Mouse (Mus musculus): Measurements from ENCODE around the gene Gm7735. TPM values are rescaled to one million over a fixed set of nuclear protein-coding genes. Genes with fewer than 3 reads are reported as not detected.
"Not testable (repeated sequence)": the region's sequence is repeated elsewhere in the genome, so short reads cannot be mapped to it uniquely, and the experiment has no call there.

Gene Gm7735
- not detected in 2 replicates for polyA plus RNA-seq (2015; fragmentation: Nextera tagmentation; extraction: Ambion mirVana)

- H3K9ac ChIP-seq; H3K27me3 ChIP-seq; H3K4me2 ChIP-seq; H3K27ac ChIP-seq; H3K9me3 ChIP-seq; ATAC-seq (ENCODE audit: low FRiP score); H3K4me1 ChIP-seq (replicated peaks); H3K4me3 ChIP-seq; H3K36me3 ChIP-seq: not testable (repeated sequence)
Measured at GRCm38 (mm10) chr16:89169190-89169589, at the start of gene Gm7735. Gene Gm7735, plus strand, starts transcription at chr16:89169490.

- no peak within 1 kb of the TSS for H3K4me3 ChIP-seq
- no peaks in the 10 kb centered on the region for H3K4me1 ChIP-seq (replicated peaks)
- no peaks in the 10 kb centered on the region for H3K27me3 ChIP-seq
- no peaks in the 10 kb centered on the region for H3K36me3 ChIP-seq
- no peak within 1 kb of the TSS for H3K4me2 ChIP-seq
- no peaks in the 10 kb centered on the region for H3K9me3 ChIP-seq
- WGBS = 92% methylated on average over 1 of the region's 1 CpGs
- H3K27ac ChIP-seq = no peak within 1 kb of the TSS
- ATAC-seq (ENCODE audit: low FRiP score) = no peak
- no peak within 1 kb of the TSS for H3K9ac ChIP-seq
Measured at GRCm38 (mm10) chr16:89140551-89140950, 28.7 kb upstream of the Gm7735 start, which contains the start of gene Gm6358. Gene Gm6358, plus strand, starts transcription at chr16:89140851.

- Histone ChIP-seq H3K9me3 (no peaks in the 10 kb centered on the region), H3K9ac (no peak within 1 kb of the TSS), H3K27me3 (no peaks in the 10 kb centered on the region), H3K4me1 (replicated peaks) (no peaks in the 10 kb centered on the region), H3K27ac (no peak within 1 kb of the TSS), H3K4me2 (no peak within 1 kb of the TSS), H3K36me3 (no peaks in the 10 kb centered on the region), H3K4me3 (no peak within 1 kb of the TSS)
- ATAC-seq (ENCODE audit: low FRiP score) = no peak
- WGBS = 97% methylated on average over 1 of the region's 1 CpGs
Measured at GRCm38 (mm10) chr16:89150786-89151185, 18.5 kb upstream of the Gm7735 start, which contains the start of gene Gm10061. Gene Gm10061, plus strand, starts transcription at chr16:89151086.

GRCm38 (mm10) chr16:89157652-89158051, 11.6 kb upstream of the Gm7735 start, which contains the start of gene Gm9789:
Gene Gm9789, plus strand, starts transcription at chr16:89157952.
- no peaks in the 10 kb centered on the region for H3K36me3 ChIP-seq
- ATAC-seq (ENCODE audit: low FRiP score) = no peak

GRCm38 (mm10) chr16:89174435-89174834, 5.1 kb downstream of the Gm7735 start, which contains the start of gene 1110057P08Rik:
Gene 1110057P08Rik, plus strand, starts transcription at chr16:89174735.
- Histone ChIP-seq H3K27ac (no peak within 1 kb of the TSS), H3K36me3 (no peaks in the 10 kb centered on the region), H3K4me1 (replicated peaks) (no peaks in the 10 kb centered on the region), H3K9me3 (no peaks in the 10 kb centered on the region), H3K9ac (no peak within 1 kb of the TSS), H3K27me3 (no peaks in the 10 kb centered on the region), H3K4me2 (no peak within 1 kb of the TSS), H3K4me3 (no peak within 1 kb of the TSS)
- no peak for ATAC-seq (ENCODE audit: low FRiP score)
- 80% methylated on average over 2 of the region's 2 CpGs for WGBS

More at GRCm38 (mm10) chr16:89157652-89158051, 11.6 kb upstream of the Gm7735 start, which contains the start of gene Gm9789:
- no peak within 1 kb of the TSS for H3K27ac ChIP-seq
- no peak within 1 kb of the TSS for H3K9ac ChIP-seq
- H3K9me3 ChIP-seq = no peaks in the 10 kb centered on the region
- H3K4me3 ChIP-seq = no peak within 1 kb of the TSS
- 90% methylated on average over 4 of the region's 4 CpGs for WGBS
- H3K4me1 ChIP-seq (replicated peaks) = no peaks in the 10 kb centered on the region
- no peak within 1 kb of the TSS for H3K4me2 ChIP-seq
- H3K27me3 ChIP-seq = no peaks in the 10 kb centered on the region

- Histone ChIP-seq H3K36me3 (no peaks in the 10 kb centered on the region), H3K9me3 (no peaks in the 10 kb centered on the region), H3K27ac (no peak overlapping the region), H3K4me3 (no peak overlapping the region), H3K4me1 (replicated peaks) (no peaks in the 10 kb centered on the region), H3K27me3 (no peaks in the 10 kb centered on the region), H3K4me2 (no peak overlapping the region), H3K9ac (no peak overlapping the region)
- 86% methylated on average over 4 of the region's 4 CpGs for WGBS
- ATAC-seq (ENCODE audit: low FRiP score) = no peak
Measured at GRCm38 (mm10) chr16:89188621-89189020, 19.3 kb downstream of the Gm7735 start.

- no peaks in the 10 kb centered on the region for H3K4me1 ChIP-seq (replicated peaks)
- H3K9me3 ChIP-seq = no peaks in the 10 kb centered on the region
- H3K4me2 ChIP-seq = no peak within 1 kb of the TSS
- ATAC-seq (ENCODE audit: low FRiP score) = no peak
- no peak within 1 kb of the TSS for H3K27ac ChIP-seq
- no peak within 1 kb of the TSS for H3K9ac ChIP-seq
- H3K4me3 ChIP-seq = no peak within 1 kb of the TSS
- WGBS = 69% methylated on average over 1 of the region's 1 CpGs
- H3K36me3 ChIP-seq = no peaks in the 10 kb centered on the region
- H3K27me3 ChIP-seq = no peaks in the 10 kb centered on the region
Measured at GRCm38 (mm10) chr16:89205561-89205960, 36.3 kb downstream of the Gm7735 start, which contains the start of gene Krtap20-2. Gene Krtap20-2, plus strand, starts transcription at chr16:89205861.

Other genes with a start within 250 kb of the Gm7735 start
- gene Krtap19-9b, start 237.2 kb upstream of the Gm7735 start, polyA plus RNA-seq (2015; fragmentation: Nextera tagmentation; extraction: Ambion mirVana) = not detected in 2 replicates
- gene Krtap16-3, start 206.6 kb upstream of the Gm7735 start, polyA plus RNA-seq (2015; fragmentation: Nextera tagmentation; extraction: Ambion mirVana) = not detected in 2 replicates
- not detected in 2 replicates for gene Krtap22-2, start 158.7 kb upstream of the Gm7735 start, polyA plus RNA-seq (2015; fragmentation: Nextera tagmentation; extraction: Ambion mirVana)
- not detected in 2 replicates for gene Gm10229, start 154.2 kb upstream of the Gm7735 start, polyA plus RNA-seq (2015; fragmentation: Nextera tagmentation; extraction: Ambion mirVana)
- not detected in 2 replicates for gene Krtap6-1, start 137.8 kb upstream of the Gm7735 start, polyA plus RNA-seq (2015; fragmentation: Nextera tagmentation; extraction: Ambion mirVana)
- not detected in 2 replicates for gene Gm10228, start 128.0 kb upstream of the Gm7735 start, polyA plus RNA-seq (2015; fragmentation: Nextera tagmentation; extraction: Ambion mirVana)
- gene Krtap6-5, start 121.6 kb upstream of the Gm7735 start, polyA plus RNA-seq (2015; fragmentation: Nextera tagmentation; extraction: Ambion mirVana) = not detected in 2 replicates
- gene 1110025L11Rik, start 105.5 kb upstream of the Gm7735 start, polyA plus RNA-seq (2015; fragmentation: Nextera tagmentation; extraction: Ambion mirVana) = not detected in 2 replicates
- not detected in 2 replicates for gene Krtap6-3, start 85.5 kb upstream of the Gm7735 start, polyA plus RNA-seq (2015; fragmentation: Nextera tagmentation; extraction: Ambion mirVana)
- not detected in 2 replicates for gene Gm6358, start 28.6 kb upstream of the Gm7735 start, polyA plus RNA-seq (2015; fragmentation: Nextera tagmentation; extraction: Ambion mirVana)
- gene Gm10061, start 18.4 kb upstream of the Gm7735 start, polyA plus RNA-seq (2015; fragmentation: Nextera tagmentation; extraction: Ambion mirVana) = not detected in 2 replicates
- not detected in 2 replicates for gene Gm9789, start 11.5 kb upstream of the Gm7735 start, polyA plus RNA-seq (2015; fragmentation: Nextera tagmentation; extraction: Ambion mirVana)
- gene 1110057P08Rik, start 5.2 kb downstream of the Gm7735 start, polyA plus RNA-seq (2015; fragmentation: Nextera tagmentation; extraction: Ambion mirVana) = not detected in 2 replicates
- gene Krtap20-2, start 36.4 kb downstream of the Gm7735 start, polyA plus RNA-seq (2015; fragmentation: Nextera tagmentation; extraction: Ambion mirVana) = not detected in 2 replicates
- not detected in 2 replicates for gene Krtap21-1, start 234.4 kb downstream of the Gm7735 start, polyA plus RNA-seq (2015; fragmentation: Nextera tagmentation; extraction: Ambion mirVana)

Data from hindbrain, embryonic 13.5 days (tissue).